Mouse (Mus musculus) neural tube, embryonic 13.5 days (tissue): Measurements from ENCODE around the gene Nrde2. TPM values are rescaled to one million over a fixed set of nuclear protein-coding genes. Genes with fewer than 3 reads are reported as not detected.
"Not testable (repeated sequence)": the region's sequence is repeated elsewhere in the genome, so short reads cannot be mapped to it uniquely, and the experiment has no call there.

ENCODE experiments used
- ATAC-seq: fragments of 200-750 bp; cut with Nextera tagmentation; 2 replicates; pipeline ENCODE4 v1.8.0; 2017; ENCODE audit warnings: low read depth, mild to moderate bottlenecking, moderate TSS enrichment, moderate library complexity
- H3K27ac ChIP-seq: fragments of 300-500 bp; sonication (generic); replicated peaks from 2 replicates; pipeline ENCODE4 v1.5.1; 2015; ENCODE audit warnings: moderate library complexity, mild to moderate bottlenecking, inconsistent platforms
- H3K27me3 ChIP-seq: fragments of 300-500 bp; sonication (generic); 2 replicates; pipeline ENCODE4 v1.6.1; 2015; ENCODE audit warnings: mild to moderate bottlenecking, inconsistent platforms
- H3K36me3 ChIP-seq: fragments of 300-500 bp; sonication (generic); 2 replicates; pipeline ENCODE4 v1.6.1; 2015; ENCODE audit warnings: mild to moderate bottlenecking, inconsistent platforms
- H3K4me1 ChIP-seq: fragments of 300-500 bp; sonication (generic); replicated peaks from 2 replicates; pipeline ENCODE4 v1.6.1; 2015; ENCODE audit warnings: inconsistent platforms
- H3K4me2 ChIP-seq: fragments of 300-500 bp; sonication (generic); 2 replicates; pipeline ENCODE4 v1.6.1; 2015; ENCODE audit warnings: inconsistent platforms, mild to moderate bottlenecking, moderate library complexity
- H3K4me3 ChIP-seq: fragments of 300-500 bp; sonication (generic); 2 replicates; pipeline ENCODE4 v1.5.1; 2015; ENCODE audit warnings: mild to moderate bottlenecking, inconsistent platforms
- H3K9ac ChIP-seq: fragments of 300-500 bp; sonication (generic); 2 replicates; pipeline ENCODE4 v1.6.1; 2015; ENCODE audit warnings: moderate library complexity, mild to moderate bottlenecking, inconsistent platforms
- H3K9me3 ChIP-seq: fragments of 300-500 bp; sonication (generic); 2 replicates; pipeline ENCODE4 v1.6.1; 2016; ENCODE audit warnings: inconsistent platforms
- WGBS: fragments of 180-500 bp; shearing (Covaris S2); methylation state at CpG from one replicate; pipeline ENCODE4 v1.1.7; 2015; 5-methylcytosine and 5-hydroxymethylcytosine counted together
- polyA plus RNA-seq: library from polyadenylated mRNA; unstranded; fragments of >200 nt; fragmentation: Nextera tagmentation; extraction: Ambion mirVana; gene quantifications from 2 replicates; pipeline ENCODE4 v1.2.1, GENCODE M21; 2015

The Nrde2 gene
- polyA plus RNA-seq, 1 experiment from 2014 or later = 11.8 TPM

DNA sequence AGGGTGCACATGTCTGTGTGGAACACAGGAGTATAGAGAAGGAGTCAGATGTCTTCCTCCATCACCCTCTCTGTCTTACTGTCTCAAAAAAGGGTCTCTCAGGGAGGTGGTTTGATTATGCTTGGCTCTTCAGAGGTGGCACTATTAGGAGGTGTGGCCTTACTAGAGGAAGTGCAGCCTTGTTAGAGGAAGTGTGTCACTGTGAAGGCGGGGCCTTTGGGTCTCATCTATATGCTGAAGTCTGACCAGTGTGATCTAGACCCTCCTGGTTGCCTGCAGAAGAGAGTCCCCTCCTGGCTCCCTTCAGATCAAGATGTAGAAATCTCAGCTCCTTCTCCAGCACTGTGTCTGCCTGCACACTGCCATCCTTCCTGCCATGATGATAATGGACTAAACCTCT is 34.7 kb upstream of the Nrde2 start:
- ATAC-seq = no peak
- Histone ChIP-seq H3K36me3 (no peaks in the 10 kb centered on the region), H3K27me3 (no peaks in the 10 kb centered on the region), H3K4me2 (no peak overlapping the region), H3K27ac (no peak overlapping the region), H3K4me1 (0 out of 2 replicates have a peak, but pooled peaks cover 9% of the 10 kb centered on the region), H3K4me3 (no peak overlapping the region), H3K9ac (no peak overlapping the region), H3K9me3 (no peaks in the 10 kb centered on the region)
- WGBS = 88% methylated on average over 1 of the region's 1 CpGs

DNA sequence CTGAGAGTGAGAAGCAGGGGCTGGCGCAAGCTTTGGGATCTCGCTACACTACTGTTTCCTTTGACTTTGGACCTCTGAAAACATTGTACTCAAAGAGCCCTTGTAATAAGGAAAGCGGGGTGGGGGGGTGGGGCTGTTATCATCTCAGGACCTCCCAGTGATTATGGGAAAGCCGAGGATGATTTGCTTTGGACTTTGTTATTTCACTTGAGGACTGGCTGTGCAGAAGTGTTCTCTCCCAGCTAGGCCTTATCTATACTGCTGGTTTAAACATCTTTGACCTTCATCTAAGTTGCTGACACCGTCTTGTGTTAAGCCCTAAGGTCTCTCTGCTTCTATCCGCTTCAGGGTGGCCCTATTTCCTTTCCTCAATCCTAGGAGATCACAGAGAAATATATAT is 31.3 kb upstream of the Nrde2 start:
- no peak overlapping the region for H3K4me3 ChIP-seq
- H3K4me1 ChIP-seq = peaks cover 20% of the 10 kb centered on the region
- no peak overlapping the region for H3K4me2 ChIP-seq
- WGBS = 76% methylated on average over 6 of the region's 6 CpGs
- H3K36me3 ChIP-seq = no peaks in the 10 kb centered on the region
- H3K9me3 ChIP-seq = no peaks in the 10 kb centered on the region
- no peaks in the 10 kb centered on the region for H3K27me3 ChIP-seq
- no peak overlapping the region for H3K27ac ChIP-seq
- H3K9ac ChIP-seq = no peak overlapping the region
- no peak for ATAC-seq

DNA sequence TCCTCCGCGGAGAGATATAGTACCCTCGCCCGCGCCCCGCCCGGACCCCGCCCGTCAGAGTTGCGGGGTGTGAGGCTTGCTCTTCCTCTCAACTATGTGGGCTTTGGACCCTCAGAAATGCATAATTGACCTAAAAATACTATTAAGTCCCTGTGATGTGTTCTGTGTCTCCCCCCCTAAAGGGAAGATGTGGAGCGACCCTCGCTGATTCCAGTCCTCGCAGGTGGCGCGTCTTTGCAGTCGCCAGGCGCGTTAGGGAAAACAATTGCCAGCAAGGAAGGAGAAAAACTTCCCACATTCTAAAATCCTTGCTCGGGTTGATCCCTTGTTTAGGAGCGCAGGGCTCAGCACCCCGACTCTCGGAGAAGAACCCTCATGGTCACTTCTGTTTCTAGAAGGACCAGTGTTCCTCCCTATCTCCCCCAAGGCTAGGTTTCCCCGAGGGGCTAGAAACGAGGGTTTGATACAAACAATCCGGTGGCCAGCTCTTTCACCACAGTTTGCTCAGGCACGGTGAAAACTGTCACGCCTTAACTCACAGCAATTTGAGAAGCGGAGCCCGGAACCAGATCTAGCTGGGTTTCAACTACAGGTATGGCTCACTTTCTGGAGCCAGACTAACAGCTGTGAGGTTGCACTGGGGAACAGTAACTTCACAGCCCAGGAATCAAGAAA is 28.4 kb upstream of the Nrde2 start:
- H3K9ac ChIP-seq = peak overlapping the region; percentile 76
- WGBS = 2% methylated on average over 29 of the region's 29 CpGs
- no peaks in the 10 kb centered on the region for H3K27me3 ChIP-seq
- peak overlapping the region; percentile 100 for H3K27ac ChIP-seq
- peak overlapping the region; percentile 83 for H3K4me2 ChIP-seq
- 0 out of 2 replicates have a peak, but pooled peaks cover 3% of the 10 kb centered on the region for H3K9me3 ChIP-seq
- peak; percentile 2 for ATAC-seq
- H3K4me3 ChIP-seq = peak overlapping the region; percentile 58
- H3K36me3 ChIP-seq = no peaks in the 10 kb centered on the region
- peaks cover 22% of the 10 kb centered on the region for H3K4me1 ChIP-seq

DNA sequence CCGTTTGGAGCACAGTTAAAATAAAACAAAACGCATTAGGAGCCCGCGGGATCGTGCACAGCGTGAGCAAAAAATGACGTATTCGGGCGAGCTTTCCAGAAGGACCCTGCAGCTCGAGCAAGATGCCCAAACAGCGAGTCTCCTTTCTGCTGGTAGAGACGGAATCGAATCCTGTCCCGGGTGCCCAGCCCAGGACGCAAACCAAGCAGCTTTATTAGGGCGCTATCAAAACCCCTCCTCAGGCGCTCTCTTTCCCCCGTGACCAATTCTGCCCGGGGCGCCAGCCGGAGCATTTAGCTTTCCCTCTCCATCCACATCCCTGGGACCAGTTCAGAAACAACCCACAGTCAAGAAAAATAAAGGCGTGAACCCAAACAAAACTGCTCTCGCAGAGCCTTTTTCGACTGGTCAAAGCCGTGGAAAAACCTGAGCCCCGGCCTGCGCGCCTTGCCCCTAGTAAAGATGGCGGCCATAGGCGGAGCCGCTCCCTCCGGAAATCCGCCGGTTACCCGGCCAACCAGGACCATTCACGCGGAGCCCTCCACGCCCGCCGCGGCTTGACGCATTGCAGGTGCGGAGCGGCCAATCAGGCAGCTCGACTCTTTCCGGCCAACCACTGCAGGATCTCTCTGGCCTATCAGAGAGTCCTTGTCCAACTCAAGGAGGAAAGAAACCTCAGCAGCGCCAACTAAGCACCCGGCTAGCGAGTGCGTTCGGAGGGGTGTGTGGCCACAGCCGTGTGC is 27.7 kb upstream of the Nrde2 start:
- peak overlapping the region; percentile 100 for H3K27ac ChIP-seq
- peak; percentile 99 for ATAC-seq
- H3K27me3 ChIP-seq = no peaks in the 10 kb centered on the region
- H3K9ac ChIP-seq = peak overlapping the region; percentile 89
- 0 out of 2 replicates have a peak, but pooled peaks cover 5% of the 10 kb centered on the region for H3K9me3 ChIP-seq
- WGBS = under 1% methylated on average over 52 of the region's 52 CpGs
- no peaks in the 10 kb centered on the region for H3K36me3 ChIP-seq
- H3K4me1 ChIP-seq = peaks cover 20% of the 10 kb centered on the region
- peak overlapping the region; percentile 83 for H3K4me2 ChIP-seq
- peak overlapping the region; percentile 58 for H3K4me3 ChIP-seq

DNA sequence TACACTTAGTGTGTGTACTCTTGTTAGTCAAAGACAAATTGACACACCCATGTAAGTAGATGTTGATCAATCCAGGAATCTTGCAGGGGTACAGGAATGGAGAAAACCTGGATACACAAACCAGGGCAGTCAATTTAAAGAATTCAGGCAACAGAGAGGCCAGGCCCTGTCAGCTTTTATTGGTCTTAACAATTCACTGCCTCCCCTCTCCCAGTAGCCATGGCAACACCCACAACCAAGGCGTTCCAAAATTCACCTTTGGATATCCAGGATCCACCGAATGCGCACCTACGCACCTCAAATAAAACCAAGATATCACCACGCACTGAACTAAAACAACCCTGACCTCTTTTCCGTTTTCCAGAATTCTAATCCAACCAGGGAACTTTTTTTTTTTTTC is 26.9 kb upstream of the Nrde2 start:
- Histone ChIP-seq H3K27ac (peak overlapping the region; percentile 100), H3K4me2 (peak overlapping the region; percentile 83), H3K4me3 (peak overlapping the region; percentile 58), H3K4me1 (peaks cover 18% of the 10 kb centered on the region), H3K9me3 (0 out of 2 replicates have a peak, but pooled peaks cover 5% of the 10 kb centered on the region), H3K27me3 (no peaks in the 10 kb centered on the region), H3K36me3 (no peaks in the 10 kb centered on the region), H3K9ac (peak overlapping the region; percentile 89)
- 2% methylated on average over 6 of the region's 6 CpGs for WGBS
- ATAC-seq = no peak

DNA sequence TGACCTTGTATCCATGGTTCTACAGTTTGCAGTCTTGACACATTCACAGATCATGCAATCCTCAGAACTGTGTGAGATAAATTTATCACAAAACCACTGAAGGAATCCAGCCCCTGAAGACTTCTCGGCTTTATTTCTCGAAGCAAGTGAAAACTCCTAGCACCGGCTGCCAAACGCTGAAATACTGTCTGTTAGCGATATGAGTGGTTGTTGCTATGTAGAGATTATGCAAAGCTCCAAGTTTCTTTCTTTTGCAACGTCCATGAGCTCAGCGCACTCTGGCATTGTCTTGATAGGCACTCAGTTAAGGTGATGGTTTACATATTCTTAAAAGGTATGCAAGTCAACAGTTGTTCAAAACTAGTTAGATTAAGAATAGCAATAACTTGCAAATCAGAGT is 26.4 kb upstream of the Nrde2 start:
- H3K4me3 ChIP-seq = peak overlapping the region; percentile 58; the same call in 1 of the 2 replicates
- no peaks in the 10 kb centered on the region for H3K36me3 ChIP-seq
- peaks cover 18% of the 10 kb centered on the region for H3K4me1 ChIP-seq
- H3K9me3 ChIP-seq = 0 out of 2 replicates have a peak, but pooled peaks cover 5% of the 10 kb centered on the region
- ATAC-seq = no peak
- WGBS = 66% methylated on average over 7 of the region's 7 CpGs
- H3K9ac ChIP-seq = 0 out of 2 replicates have a peak overlapping the region, but pooled peaks have one; percentile 41
- H3K4me2 ChIP-seq = peak overlapping the region; percentile 83
- H3K27ac ChIP-seq = peak overlapping the region; percentile 100; the same call in 1 of the 2 replicates
- H3K27me3 ChIP-seq = no peaks in the 10 kb centered on the region

DNA sequence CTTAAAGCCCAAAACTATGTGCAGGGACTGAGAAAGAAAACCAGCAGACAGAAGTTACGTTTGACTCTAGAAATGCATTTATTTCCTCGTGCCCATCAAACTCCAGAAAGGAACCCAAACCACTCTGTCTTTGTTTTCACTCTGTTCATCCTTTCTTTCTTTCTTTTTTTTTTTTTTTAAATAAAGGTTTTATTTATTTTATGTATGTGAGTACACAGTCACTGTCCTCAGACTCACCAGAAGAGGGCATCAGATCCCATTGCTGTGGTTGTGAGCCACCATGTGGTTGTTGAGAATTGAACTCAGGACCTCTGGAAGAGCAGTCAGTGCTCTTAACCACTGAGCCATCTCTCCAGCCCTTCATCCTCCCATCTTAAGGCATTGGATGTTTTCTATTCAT is 25.5 kb upstream of the Nrde2 start:
- peaks cover 18% of the 10 kb centered on the region for H3K4me1 ChIP-seq
- not testable (repeated sequence) for H3K36me3 ChIP-seq, H3K27ac ChIP-seq, H3K4me3 ChIP-seq, H3K9ac ChIP-seq, H3K4me2 ChIP-seq, H3K9me3 ChIP-seq, H3K27me3 ChIP-seq, ATAC-seq
- WGBS = 85% methylated on average over 2 of the region's 2 CpGs

DNA sequence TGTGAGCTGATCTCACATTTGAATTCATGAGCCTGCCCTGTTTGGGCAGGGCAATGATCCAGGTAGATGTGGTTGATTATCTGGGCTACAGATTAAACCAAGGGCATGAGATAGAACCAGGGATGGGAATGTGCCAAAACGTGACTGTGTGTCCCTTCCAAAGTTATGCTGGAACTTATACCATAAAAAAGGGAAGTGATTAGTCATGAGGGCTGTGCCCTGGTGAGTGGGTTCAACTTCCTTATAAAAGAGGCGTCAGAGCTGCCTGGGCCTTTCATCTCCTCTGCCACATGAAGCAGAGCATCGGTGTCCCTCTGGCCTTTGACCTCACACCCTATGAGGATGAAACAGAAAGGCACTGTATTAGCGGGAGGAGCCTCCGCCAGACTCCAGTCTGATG is 24.5 kb upstream of the Nrde2 start:
- no peak overlapping the region for H3K27ac ChIP-seq
- no peak overlapping the region for H3K4me3 ChIP-seq
- H3K4me1 ChIP-seq = peaks cover 21% of the 10 kb centered on the region
- WGBS = 67% methylated on average over 5 of the region's 5 CpGs
- 0 out of 2 replicates have a peak, but pooled peaks cover 5% of the 10 kb centered on the region for H3K9me3 ChIP-seq
- H3K9ac ChIP-seq = no peak overlapping the region
- no peak overlapping the region for H3K4me2 ChIP-seq
- no peaks in the 10 kb centered on the region for H3K36me3 ChIP-seq
- no peaks in the 10 kb centered on the region for H3K27me3 ChIP-seq
- no peak for ATAC-seq

DNA sequence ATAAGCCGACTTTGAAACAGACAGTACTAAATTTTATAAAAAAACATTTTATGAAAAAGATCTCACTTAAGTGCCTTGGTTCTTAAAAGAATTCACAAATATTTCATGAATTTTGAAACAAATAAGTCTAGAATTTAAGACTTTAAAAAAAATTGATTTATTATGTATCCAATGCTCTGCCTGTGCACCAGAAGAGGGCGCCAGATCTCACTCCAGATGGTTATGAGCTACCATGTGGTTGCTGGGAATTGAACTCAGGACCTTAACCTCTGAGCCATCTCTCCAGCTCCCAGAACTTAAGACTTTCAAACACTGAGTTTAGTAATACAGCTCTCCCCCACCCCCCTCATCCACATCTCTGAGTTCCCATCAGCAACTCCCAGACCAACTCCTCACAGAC is 23.2 kb upstream of the Nrde2 start:
- no peak overlapping the region for H3K4me3 ChIP-seq
- no peak for ATAC-seq
- H3K27ac ChIP-seq = no peak overlapping the region
- H3K4me1 ChIP-seq = peaks cover 22% of the 10 kb centered on the region
- H3K9ac ChIP-seq = no peak overlapping the region
- WGBS = 90% methylated on average over 2 of the region's 2 CpGs
- no peaks in the 10 kb centered on the region for H3K36me3 ChIP-seq
- 0 out of 2 replicates have a peak, but pooled peaks cover 5% of the 10 kb centered on the region for H3K9me3 ChIP-seq
- no peaks in the 10 kb centered on the region for H3K27me3 ChIP-seq
- no peak overlapping the region for H3K4me2 ChIP-seq

DNA sequence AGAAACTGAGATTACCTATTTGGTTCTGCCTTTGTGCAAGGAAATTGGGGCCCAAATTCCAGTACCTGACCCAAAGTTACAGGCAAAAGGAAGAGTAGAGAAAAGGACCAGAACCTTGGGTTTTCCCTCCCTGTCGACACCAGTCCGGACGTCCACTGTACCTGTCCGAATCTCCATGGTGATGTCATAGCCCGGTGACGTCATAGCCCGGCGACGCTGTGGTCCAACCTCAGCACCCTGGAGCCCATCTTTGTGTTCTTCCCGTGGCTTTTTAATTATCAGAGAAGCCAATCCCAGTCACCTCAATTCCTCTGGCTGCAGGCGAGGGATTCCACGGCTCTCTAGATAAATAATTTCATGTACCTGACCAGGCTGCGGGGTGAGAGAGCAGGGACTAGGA is 21.3 kb upstream of the Nrde2 start:
- Histone ChIP-seq H3K9me3 (0 out of 2 replicates have a peak, but pooled peaks cover 5% of the 10 kb centered on the region), H3K4me1 (peaks cover 29% of the 10 kb centered on the region), H3K4me3 (no peak overlapping the region), H3K4me2 (no peak overlapping the region), H3K27ac (no peak overlapping the region), H3K36me3 (no peaks in the 10 kb centered on the region), H3K9ac (no peak overlapping the region), H3K27me3 (no peaks in the 10 kb centered on the region)
- WGBS = 91% methylated on average over 13 of the region's 13 CpGs
- no peak for ATAC-seq

DNA sequence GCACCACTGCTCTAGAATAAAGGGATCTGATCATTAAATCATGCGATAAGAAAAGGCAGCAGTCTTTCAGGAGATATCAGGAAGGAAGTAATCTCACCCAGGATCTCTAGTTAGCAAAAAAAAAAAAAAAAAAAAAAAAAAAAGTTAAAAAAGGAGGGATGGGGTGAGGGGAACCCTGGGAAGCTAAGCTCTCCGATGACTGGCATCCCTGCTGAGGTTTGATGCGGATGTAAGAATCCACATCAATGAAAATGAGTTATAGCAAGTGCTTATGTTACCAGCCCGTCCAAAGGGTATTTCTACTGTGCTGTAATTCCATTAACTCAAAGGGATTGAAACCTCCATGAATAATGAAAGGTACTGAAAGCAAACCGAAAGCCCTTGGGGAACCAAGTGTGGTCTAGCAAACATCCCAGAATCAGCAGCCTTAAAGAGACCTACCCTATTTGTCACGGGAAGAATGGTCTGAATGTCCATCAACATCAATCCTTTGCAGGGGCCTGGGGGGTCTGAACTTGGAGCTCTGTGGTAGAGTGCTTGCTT is 19.5 kb upstream of the Nrde2 start:
- Histone ChIP-seq H3K4me2 (no peak overlapping the region), H3K27me3 (no peaks in the 10 kb centered on the region), H3K4me3 (no peak overlapping the region), H3K9me3 (0 out of 2 replicates have a peak, but pooled peaks cover 5% of the 10 kb centered on the region), H3K9ac (no peak overlapping the region), H3K4me1 (peaks cover 34% of the 10 kb centered on the region), H3K27ac (no peak overlapping the region), H3K36me3 (no peaks in the 10 kb centered on the region)
- ATAC-seq = no peak
- WGBS = 20% methylated on average over 6 of the region's 6 CpGs

DNA sequence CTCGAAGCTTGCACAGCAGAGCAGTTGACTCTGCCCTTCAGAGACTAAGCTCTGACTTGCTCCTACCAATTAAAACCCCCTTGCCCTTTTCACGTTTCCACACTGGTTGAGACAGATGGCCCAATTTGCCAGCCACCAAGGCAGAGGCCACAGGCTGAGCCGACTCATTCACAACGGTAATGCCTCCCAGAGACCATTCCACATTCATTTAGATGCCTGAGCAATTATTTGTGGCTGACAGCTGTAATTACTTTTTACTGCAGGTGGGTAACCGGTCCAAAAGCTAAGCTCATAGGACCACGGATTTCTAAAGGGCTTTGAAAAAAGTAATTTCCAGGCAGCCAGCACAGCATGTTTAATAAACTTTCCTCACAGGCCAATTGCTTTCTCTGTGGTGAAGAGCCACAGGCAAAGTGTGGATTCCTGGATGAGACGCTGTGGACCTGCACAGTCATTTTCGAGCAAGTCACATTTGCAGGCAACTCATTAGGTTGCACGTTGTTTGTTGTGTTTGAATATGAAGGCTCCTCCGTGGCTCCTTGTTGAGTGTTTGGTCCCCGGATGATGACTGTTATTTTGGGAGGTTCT is 17.1 kb upstream of the Nrde2 start:
- no peaks in the 10 kb centered on the region for H3K9me3 ChIP-seq
- H3K27me3 ChIP-seq = no peaks in the 10 kb centered on the region
- no peak overlapping the region for H3K9ac ChIP-seq
- ATAC-seq = peak; percentile 88
- no peaks in the 10 kb centered on the region for H3K36me3 ChIP-seq
- no peak overlapping the region for H3K4me2 ChIP-seq
- no peak overlapping the region for H3K4me3 ChIP-seq
- WGBS = 22% methylated on average over 11 of the region's 11 CpGs
- peaks cover 34% of the 10 kb centered on the region for H3K4me1 ChIP-seq
- H3K27ac ChIP-seq = peak overlapping the region; percentile 67
